Mouse (Mus musculus) adrenal gland, postnatal 36 days (tissue): ENCODE measurements around the gene Fgf12. TPM values are rescaled to one million over a fixed set of nuclear protein-coding genes. Genes with fewer than 3 reads are reported as not detected.

ENCODE experiments used
- DNase-seq, 2 experiments: peaks; one replicate each; pipeline ENCODE4 v3.0.0; 2021; ENCODE audit warnings: mixed read lengths in 1 of 2
- total RNA-seq, 2 experiments: library from RNA; stranded (reverse); gene quantifications; 2 replicates each; pipeline ENCODE4 v1.2.3; 2021

Fgf12 gene
- total RNA-seq, 2 experiments from 2014 or later: 1.9 to 3.1 TPM

DNA sequence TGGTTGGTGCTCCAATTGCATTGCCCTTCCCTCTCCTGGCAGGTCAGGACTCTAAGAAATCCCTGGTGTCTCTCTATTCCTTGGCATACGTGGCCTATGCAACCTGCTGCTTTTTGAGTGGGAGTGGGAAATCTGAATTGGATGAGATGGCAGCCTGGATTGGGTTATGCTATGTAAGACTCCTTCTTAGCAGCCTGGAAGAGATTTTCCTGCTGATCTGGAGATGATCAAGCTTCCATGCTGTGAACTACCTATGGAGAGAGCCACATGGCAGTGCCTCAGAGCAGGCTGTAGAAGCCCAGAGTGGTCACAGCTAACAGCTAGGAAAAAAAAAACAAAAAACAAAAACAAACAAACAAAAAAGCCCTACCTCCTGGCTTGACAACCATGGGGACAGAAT lies 277.3 kb downstream of the Fgf12 start:
- DNase-seq: no peak

DNA sequence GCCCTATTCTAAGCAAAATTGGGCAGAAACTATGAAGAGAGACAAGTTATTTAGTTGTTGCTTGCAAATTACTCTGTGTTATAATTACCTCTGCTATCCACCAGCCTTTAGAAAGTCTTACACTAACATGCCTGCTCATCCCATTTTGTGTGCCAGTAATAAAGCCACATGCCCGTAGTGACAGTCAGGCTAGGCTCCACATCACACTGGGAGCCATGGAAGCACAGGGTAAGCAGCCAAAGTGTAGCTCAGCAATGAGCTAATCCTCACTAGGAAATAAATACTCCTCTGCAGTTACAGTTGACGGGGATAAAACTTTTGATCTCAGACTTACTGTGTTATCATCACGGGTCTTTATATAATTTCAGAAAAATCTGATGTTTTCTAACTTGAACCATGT lies 298.0 kb downstream of the Fgf12 start:
- DNase-seq: no peak

- DNase-seq: no peak
These were observed 305.8 kb downstream of the Fgf12 start for GRCm38 (mm10) chr16:28447114-28447455.

GRCm38 (mm10) chr16:28446334-28447113 lies 306.3 kb downstream of the Fgf12 start:
- DNase-seq: peak; percentile 10 to 22

GRCm38 (mm10) chr16:28445800-28446333 lies 307.0 kb downstream of the Fgf12 start:
- DNase-seq: no peak

GRCm38 (mm10) chr16:28444993-28445799 lies 307.7 kb downstream of the Fgf12 start:
- peak; percentile 46 to 50 for DNase-seq

GRCm38 (mm10) chr16:28421617-28422016 lies 331.3 kb downstream of the Fgf12 start:
- no peak for DNase-seq

GRCm38 (mm10) chr16:28419693-28420299 lies 333.1 kb downstream of the Fgf12 start:
- DNase-seq: peak in 1 of 2 experiments; percentile 18

GRCm38 (mm10) chr16:28411210-28411817 lies 341.6 kb downstream of the Fgf12 start:
- DNase-seq: no peak

DNA sequence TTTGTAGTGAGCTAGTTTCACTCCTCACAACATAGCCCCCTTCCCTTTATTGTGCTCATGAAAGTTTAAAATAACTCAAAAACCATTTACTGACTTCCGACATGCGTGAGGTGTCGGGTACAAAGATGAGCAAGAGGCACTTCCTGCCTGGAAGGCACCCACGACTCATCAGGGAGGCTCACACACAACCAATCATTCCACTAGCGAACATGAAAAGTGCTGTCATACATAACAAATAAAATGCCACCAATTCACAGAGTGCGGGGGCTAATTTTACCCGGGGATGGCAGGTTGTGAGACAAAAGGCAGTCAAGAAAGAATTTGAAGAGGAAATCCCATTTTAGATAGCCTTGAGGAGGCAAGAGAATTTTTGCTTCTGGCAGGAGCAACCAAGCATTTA lies 344.6 kb downstream of the Fgf12 start:
- DNase-seq: no peak

DNA sequence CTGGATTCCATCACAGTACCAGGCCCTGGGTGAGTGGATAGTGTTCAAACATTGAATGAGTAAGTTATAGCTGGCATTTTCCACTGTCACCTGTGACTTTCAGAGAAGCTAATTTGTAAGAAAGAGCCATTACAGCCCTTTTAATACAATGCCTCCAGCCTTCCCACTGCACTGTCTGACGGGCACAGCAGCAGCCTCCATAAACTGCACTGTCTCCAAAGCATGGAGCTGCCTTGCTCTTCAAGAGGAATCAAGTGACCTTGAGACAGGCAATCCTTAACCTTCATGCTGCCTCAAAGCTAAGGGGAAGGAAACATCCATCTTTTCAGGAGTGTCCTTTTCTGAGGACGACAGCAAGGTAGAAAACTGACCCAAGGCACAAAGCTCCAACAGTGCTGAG lies 345.0 kb downstream of the Fgf12 start:
- no peak for DNase-seq

GRCm38 (mm10) chr16:28404156-28404555 lies 348.7 kb downstream of the Fgf12 start:
- DNase-seq: no peak

DNA sequence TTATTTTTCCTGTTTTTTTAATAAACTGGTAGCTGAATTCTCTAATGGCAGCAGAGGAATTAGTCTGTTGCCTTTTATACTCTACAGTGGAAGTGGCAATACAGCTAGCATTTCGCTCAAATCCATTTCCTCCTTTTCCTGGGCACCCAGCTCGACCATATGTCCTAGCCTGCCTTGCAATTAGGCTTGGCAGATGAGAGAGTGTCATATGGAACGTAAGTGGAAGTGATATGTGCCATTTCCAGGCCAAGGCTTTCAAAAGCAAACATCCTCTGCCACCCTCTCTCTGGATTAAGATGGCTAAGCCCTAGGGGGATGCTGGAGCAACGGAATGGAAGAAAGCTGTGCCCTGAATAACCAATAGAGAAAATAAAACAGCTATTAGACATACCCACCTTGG lies 350.2 kb downstream of the Fgf12 start:
- DNase-seq: no peak

DNA sequence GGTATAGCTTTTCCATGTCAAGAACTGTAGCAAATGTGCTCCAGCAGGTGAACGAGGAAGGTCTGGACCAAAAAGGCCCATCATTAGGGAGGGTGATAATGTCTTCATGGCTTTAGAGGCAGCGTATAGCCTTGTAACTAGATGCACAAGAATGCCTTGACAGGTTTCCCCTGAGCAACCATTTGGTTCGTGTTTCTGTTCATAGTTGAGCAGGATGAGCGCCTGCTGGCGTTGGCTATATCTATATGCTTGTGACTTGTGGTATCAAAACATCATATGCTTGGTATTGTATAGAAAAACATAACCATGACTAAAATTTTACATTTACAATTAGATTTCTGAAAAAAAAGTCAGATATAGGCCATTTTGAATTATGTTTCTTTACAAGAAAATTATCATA lies 361.6 kb downstream of the Fgf12 start:
- no peak for DNase-seq

DNA sequence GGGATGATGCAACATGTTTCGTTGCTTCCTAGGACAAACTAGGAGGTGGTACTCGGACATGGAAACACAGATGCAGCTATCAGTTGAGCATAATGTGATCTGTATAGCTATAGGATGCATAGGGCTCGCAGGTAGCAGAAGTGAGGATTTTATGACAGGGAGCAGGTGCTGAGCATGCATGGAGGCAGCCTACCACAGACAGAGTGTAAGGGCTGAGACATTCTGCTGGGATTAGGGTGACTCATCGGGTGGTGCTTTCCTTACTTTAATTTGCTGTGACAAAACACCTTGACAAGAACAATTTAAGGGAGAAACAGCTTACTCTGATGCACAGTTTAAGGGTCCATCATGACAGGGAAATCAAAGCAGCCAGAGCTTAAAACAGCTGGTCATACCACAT lies 363.8 kb downstream of the Fgf12 start:
- DNase-seq: no peak

GRCm38 (mm10) chr16:28374790-28375189 lies 378.1 kb downstream of the Fgf12 start:
- no peak for DNase-seq

GRCm38 (mm10) chr16:28373311-28373710 lies 379.6 kb downstream of the Fgf12 start:
- DNase-seq: peak; percentile 19 to 36

DNA sequence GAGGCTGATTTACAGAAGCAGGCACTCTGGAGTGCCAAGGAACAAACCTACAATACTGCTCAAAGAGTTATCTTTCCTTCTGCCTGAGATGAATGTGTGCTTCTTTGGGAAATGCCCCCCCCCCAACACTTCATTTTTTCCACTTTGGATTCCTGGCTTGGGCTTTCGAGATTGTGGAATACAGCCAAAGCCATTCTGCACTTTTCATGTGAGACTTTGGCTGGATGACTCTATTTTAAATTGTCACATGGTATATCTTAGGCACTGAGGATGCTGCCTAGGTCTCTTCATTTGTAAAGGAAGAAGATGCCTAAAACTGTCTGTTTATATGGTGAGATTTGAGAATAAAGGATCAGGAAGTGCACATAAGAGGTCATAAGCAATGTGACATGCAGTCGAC lies 402.2 kb downstream of the Fgf12 start:
- no peak for DNase-seq

DNA sequence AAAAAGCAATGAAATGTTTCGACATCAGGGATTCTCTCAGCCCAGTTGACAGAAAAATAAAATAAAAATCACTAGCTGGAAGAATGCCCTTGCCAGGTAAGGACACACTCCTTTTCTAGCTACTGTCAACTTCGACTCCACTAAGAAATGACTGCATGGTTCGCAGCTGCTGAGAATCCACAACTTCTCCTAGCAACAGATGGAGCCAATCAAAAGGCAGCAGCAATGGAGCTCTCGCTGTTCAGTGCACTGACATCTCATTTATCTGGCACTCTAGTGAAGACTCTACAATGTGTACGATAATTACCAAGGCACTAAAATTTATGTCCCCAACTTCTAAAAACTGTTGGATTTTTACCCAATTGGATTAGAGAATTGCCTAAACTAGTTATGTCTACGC lies 407.5 kb downstream of the Fgf12 start:
- DNase-seq: no peak

DNA sequence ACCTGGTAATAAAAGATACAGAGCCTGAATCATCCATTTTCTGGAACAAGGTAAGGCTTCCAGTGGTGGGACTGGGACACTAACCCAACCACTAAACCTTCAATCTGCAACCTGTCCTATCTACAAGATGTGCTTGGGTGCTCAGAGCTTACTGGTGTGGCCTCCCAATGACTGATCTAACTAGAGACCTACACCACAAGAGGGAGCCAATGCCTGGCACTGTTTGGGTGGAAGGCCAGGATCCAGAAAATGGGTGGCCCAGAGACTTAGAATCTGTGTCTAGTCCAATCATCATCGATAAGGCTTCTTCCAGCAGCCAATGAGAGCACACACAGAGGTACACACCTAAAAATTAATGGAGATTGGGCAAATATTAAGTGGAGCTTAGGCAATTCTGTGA lies 414.9 kb downstream of the Fgf12 start:
- DNase-seq: peak in 1 of 2 experiments; percentile 18

- no peak for DNase-seq
These were observed 416.2 kb downstream of the Fgf12 start for GRCm38 (mm10) chr16:28336700-28337099.

DNA sequence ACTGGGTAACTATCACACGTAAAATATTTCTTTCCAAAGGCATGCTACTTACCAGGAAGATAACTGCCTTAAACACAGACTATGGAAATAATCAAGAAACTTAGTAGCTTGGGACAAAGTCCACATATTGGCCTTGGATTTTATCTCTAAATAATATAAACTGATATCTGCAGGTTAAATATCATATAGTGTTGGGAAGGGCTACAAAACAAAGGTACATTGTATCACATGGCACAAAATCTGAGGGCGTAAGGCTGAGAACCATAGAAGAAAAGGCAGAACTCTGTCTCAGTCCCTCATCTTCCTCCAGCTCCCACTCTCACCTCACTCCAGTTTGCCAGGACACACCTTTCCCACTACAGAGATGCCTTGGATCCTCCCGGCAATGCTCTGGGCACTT lies 417.8 kb downstream of the Fgf12 start:
- no peak for DNase-seq
